Mouse (Mus musculus) frontal cortex, postnatal 36 days (tissue): ENCODE measurements around the gene Tgfbr2.
A peak's percentile ranks its signal among the peaks of the same experiment; 100 is the strongest.

Experiments used
- DNase-seq, 2 experiments: peaks; one replicate each; pipeline ENCODE4 v3.0.0; 2022; ENCODE audit warnings: low spot score in 2 of 2

The Tgfbr2 gene

GRCm38 (mm10) chr9:116118332-116118872 is 56.8 kb downstream of the Tgfbr2 start:
- DNase-seq: no peak

- DNase-seq: no peak
These were observed 59.3 kb downstream of the Tgfbr2 start for GRCm38 (mm10) chr9:116115875-116116274.

DNA sequence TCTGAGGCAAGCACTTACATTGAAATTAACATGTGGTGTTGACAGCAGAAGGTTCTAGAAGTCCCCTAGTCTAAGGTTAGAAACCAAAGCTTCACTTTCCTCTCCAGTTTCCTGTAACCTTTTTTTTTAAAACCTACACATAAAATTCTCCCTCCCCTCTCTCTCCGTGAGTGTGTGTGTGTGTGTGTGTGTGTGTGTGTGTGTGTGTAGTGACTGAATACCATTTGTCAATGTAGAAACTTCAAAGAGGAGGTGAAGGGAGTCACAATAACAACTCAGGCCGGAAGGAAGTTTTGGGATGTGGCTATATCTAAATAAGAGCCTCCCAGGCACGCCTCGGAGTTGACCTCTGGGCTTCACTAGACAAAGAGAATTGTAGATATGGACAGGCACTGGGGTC is 60.8 kb downstream of the Tgfbr2 start:
- DNase-seq: no peak

GRCm38 (mm10) chr9:116111149-116111970 is 63.8 kb downstream of the Tgfbr2 start:
- no peak for DNase-seq

- DNase-seq: no peak
These were observed 66.4 kb downstream of the Tgfbr2 start for GRCm38 (mm10) chr9:116108729-116109128.

GRCm38 (mm10) chr9:116104770-116105169 is 70.4 kb downstream of the Tgfbr2 start:
- DNase-seq: no peak

DNA sequence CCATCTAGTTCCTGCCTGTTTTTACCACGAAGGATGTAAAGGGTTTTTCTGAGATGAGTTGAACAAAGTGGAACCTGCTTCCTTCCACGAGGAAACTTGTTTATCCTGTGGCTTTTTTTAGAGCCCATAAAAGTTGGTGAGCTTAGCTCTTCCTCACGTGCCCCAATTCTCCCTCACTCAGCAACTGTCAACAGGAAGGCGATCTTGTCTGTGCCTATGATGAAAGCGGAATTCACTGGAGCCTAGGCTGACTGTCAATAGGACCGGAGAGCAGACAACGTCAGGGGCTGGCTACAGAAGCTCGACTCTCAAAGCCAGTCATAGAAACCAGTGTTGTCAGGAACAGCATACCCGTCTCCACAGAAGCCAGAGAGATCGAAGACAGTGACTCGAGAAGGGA is 73.3 kb downstream of the Tgfbr2 start:
- no peak for DNase-seq

DNA sequence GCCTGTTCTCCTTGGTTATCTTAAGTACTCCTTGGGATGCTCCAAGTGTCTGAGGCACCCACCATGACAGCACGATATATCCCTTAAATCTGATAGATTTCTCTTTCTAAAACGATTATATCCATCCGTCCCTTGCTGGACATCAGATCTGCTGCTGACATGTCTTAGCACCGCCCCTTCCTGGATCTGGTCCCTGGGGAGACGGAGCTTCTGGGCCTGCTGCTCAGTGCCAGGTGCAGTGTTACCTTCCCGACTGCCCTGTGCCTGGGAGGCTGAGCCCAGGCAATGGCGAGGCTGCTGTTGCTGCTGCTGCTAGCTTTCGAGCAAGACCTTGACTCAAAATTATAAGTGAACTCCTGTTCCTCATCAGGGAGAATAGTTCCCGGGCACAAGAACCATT is 75.1 kb downstream of the Tgfbr2 start:
- DNase-seq: no peak

GRCm38 (mm10) chr9:116099596-116099993 is 75.6 kb downstream of the Tgfbr2 start:
- no peak for DNase-seq

DNA sequence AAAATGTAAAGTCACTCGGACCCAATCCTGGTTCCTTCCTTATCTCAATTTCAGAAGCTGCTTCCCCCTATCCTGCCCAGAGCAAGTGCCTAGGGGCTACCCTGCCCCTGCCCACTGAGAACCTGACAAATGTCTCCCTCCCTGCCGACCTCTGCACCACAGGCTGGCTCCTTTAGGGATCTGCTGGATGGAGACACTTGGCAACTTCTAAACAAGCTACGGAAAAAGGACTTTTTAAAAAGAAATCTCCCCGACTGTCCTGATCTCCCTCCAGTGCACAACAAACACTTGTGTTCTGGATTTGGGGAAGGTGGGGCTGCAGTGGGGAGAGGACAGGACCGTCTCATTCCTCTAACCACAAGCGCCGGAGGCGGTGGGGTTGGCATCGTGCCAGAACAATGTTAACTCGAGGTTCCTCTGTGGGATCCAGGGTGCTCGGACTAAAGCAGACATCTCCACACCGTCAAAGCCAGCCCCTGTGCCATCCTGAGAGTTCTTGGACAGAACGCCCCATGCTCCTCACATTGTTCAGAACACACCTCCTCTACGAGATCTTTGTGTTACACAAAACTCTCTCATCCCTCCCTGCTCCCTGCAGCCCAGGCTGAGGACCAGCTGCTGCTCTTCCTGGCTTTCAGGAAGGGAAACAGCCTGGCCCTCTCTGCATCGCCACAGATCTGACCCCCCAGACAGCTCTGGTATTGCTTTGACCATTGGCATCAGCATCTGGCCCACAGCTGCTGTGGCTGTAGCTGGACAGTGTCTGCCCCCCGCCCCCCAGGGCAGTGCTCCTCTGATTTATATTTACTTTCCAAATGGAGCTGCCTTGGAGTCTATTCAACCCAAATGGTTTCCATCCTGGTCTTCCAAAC is 76.2 kb downstream of the Tgfbr2 start:
- peak in 1 of 2 experiments; percentile 35 for DNase-seq

GRCm38 (mm10) chr9:116091921-116092320 is 83.2 kb downstream of the Tgfbr2 start:
- no peak for DNase-seq

GRCm38 (mm10) chr9:116091101-116091841 is 83.9 kb downstream of the Tgfbr2 start:
- DNase-seq: no peak

GRCm38 (mm10) chr9:116090296-116090695 is 84.9 kb downstream of the Tgfbr2 start:
- DNase-seq: no peak

DNA sequence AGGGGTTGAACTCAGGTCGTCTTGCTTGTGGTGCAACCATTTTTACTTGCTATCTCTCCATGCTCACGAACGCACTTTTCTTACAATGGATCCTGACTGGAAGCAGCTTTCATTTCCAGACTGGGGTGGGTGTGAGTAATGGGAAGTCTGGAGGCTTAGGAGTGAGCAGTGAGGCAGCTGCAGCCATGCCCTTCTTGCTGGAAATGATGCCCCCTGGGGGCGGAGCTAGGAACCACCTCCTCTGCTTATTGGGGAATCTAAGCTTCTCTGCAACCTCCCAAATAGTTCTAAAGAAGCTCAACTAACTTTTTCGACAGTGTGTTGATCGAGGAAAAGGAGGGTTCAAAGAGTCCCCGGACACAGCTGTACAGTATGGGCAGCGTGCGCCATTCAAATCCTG is 86.2 kb downstream of the Tgfbr2 start:
- DNase-seq: no peak

DNA sequence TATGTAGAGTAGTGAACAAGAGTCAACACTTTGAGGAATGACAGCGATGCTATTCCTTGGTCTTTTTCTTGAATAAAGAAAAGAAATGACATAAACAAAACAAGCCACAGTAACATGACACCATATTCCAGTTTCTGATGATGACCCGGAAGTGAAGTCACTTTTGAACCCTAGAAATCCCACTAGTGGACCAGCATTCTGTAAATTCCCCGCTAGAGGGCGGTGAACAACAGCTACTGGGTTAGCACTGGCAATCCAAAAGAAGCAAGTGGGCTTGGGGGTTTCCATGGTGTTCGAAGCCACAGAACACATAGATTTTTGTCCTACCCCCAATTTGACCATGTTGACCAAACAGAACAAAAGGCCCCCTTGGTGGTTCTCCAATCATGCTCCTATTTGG is 87.3 kb downstream of the Tgfbr2 start:
- DNase-seq: peak; percentile 67 to 77

DNA sequence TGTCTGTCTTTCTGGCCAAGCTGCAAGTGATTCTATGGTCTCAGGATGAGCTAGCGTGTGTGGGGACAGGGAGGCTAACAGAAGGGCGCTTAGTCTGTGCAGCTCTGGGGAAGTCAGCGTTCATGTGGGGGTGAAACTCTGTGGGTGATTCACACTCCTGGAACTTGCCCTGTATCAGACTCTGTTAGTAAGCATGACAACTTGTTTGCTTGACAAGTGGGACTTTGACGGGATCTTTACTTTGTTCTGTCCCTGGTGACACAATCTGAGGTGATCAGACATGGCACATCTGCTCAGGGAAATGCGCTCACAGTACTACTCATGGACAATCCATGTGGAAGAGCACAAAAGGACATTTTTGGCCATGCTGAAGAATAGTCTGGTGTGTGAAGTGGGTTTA is 87.9 kb downstream of the Tgfbr2 start:
- DNase-seq: no peak

- DNase-seq: peak in 1 of 2 experiments; percentile 27
These were observed 89.2 kb downstream of the Tgfbr2 start for GRCm38 (mm10) chr9:116085999-116086398.

GRCm38 (mm10) chr9:116084324-116084931 is 90.7 kb downstream of the Tgfbr2 start:
- no peak for DNase-seq

GRCm38 (mm10) chr9:116083726-116084323 is 91.3 kb downstream of the Tgfbr2 start:
- no peak for DNase-seq

DNA sequence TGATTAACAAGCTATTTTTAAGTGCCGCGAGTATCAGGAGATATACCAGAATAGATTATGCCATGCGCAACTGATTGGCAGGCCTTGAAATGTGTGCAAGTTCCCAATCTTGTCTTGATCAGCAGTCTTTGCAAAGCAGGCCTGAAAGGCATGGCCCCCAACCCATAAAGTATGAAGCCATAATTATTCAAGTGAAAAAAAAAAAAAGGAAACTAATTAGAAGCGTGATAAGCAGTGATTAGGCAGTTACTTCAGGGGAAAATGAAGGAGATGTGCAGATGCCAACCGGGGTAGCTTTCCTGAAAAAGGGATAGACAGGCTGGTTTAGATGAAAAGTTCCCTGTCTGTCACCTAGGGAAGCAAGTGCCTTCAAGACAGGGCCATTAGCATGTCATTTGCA is 91.9 kb downstream of the Tgfbr2 start:
- no peak for DNase-seq

DNA sequence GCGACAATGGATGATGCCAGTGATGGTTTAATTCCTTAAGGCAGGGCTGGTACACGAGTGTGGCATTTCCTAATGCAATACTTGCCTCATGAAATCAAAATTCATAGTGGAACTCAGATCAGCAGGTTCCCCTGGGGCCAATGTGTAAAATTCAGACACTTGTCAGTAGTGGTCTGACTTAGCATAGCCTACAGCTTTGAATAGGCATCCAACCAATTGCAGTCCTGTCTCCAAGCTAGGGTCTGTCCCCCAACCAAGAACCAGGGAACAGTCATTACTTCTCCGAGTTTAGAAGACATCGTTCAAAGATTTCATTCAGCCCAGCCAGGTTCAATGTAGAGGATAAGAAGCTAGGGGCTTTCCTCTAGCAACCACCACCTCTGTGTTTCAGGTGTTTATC is 93.4 kb downstream of the Tgfbr2 start:
- DNase-seq: no peak
